Comparison of ENCODE assay signal across 21 mouse cellular contexts in genomic region chr7:67236351-67236750, GRCm38 (mm10).
"Had no signal": no experiment of that assay in that cellular context is flagged by ENCODE, and none has a peak within 500 bp of the region (broad histone marks: within the 10 kb centered on the region; RNA-seq: fewer than 3 reads in every experiment).

No protein-coding gene starts in this region.

- H3K4me1 ChIP-seq: liver, embryonic 12.5 days; liver, embryonic 15.5 days; lung, embryonic 15.5 days; midbrain, embryonic 10.5 days; midbrain, embryonic 13.5 days; neural tube, embryonic 13.5 days had no signal

- H3K27me3 ChIP-seq: limb, embryonic 12.5 days; liver, embryonic 12.5 days; liver, embryonic 15.5 days; lung, embryonic 15.5 days; megakaryocyte, embryonic 14.5 days; midbrain, embryonic 13.5 days; neural tube, embryonic 13.5 days had no signal

- H3K27ac ChIP-seq: limb, embryonic 12.5 days; liver, embryonic 12.5 days; liver, embryonic 15.5 days; lung, embryonic 15.5 days; midbrain, embryonic 10.5 days; midbrain, embryonic 13.5 days; neural tube, embryonic 13.5 days had no signal

- DNase-seq: kidney, adult 9 months; kidney, postnatal 14 days; kidney, postnatal 4 days; layer of hippocampus, adult 9-11 months; liver; lung, adult 18-20 months; lung, postnatal 10 days; lung, postnatal 36 days; thymus, adult 18-20 months; thymus, postnatal 14 days; thymus, postnatal 4 days had no signal

- H3K9me3 ChIP-seq: limb, embryonic 12.5 days; liver, embryonic 12.5 days; liver, embryonic 15.5 days; lung, embryonic 15.5 days; megakaryocyte, embryonic 14.5 days; midbrain, embryonic 10.5 days; midbrain, embryonic 13.5 days; neural tube, embryonic 13.5 days had no signal

- ATAC-seq: liver, embryonic 12.5 days; midbrain, embryonic 13.5 days; midbrain, embryonic 16.5 days had no signal

- H3K4me3 ChIP-seq: limb, embryonic 12.5 days; liver, embryonic 12.5 days; liver, embryonic 15.5 days; lung, embryonic 15.5 days; megakaryocyte, embryonic 14.5 days; midbrain, embryonic 10.5 days; midbrain, embryonic 13.5 days; myocyte; neural tube, embryonic 13.5 days had no signal

- H3K9ac ChIP-seq: limb, embryonic 12.5 days; liver, embryonic 12.5 days; liver, embryonic 15.5 days; lung, embryonic 15.5 days; midbrain, embryonic 13.5 days; neural tube, embryonic 13.5 days had no signal

- H3K4me2 ChIP-seq: limb, embryonic 12.5 days; liver, embryonic 12.5 days; liver, embryonic 15.5 days; lung, embryonic 15.5 days; midbrain, embryonic 13.5 days; neural tube, embryonic 13.5 days had no signal
